Mouse (Mus musculus): ENCODE measurements around the gene Gm1553. TPM values are rescaled to one million over a fixed set of nuclear protein-coding genes. Genes with fewer than 3 reads are reported as not detected.

The Gm1553 gene
- polyA plus RNA-seq (2012; rRNA removed), result not detected in 2 replicates

DNA sequence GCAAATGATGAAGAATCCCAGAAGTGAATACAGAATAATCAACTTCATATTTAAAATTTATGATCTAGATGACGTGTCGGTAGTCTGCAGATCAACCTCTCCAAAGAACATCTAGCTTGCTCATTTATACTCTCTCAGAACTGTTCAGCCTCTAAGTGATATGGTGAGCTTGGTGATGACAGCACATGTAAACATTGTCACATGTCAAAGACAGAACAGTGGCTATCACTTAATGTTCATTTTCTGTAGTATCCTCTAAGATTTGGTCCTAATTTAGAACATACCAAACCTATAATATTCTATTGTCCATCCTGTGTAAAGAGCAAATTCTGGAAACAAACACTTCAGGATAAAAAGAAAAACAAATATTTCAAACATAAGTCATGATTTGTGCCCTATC, at the start of gene Gm1553:
Gene Gm1553 (minus strand): TSS at position 101 of the 400 bp plus-strand sequence.
- TF ChIP-seq CTCF (IDR thresholded peaks at IDR 0.05; ENCODE audit: extremely low read depth, insufficient read depth, low read length) (no peak), POLR2A (IDR thresholded peaks at IDR 0.05; ENCODE audit: extremely low read depth, insufficient read depth, low read length) (no peak)
- H3K27ac ChIP-seq (ENCODE audit: insufficient read depth, low read length), result no peak within 1 kb of the TSS
- no peak within 1 kb of the TSS for H3K4me3 ChIP-seq (ENCODE audit: insufficient read depth, low read length)
- H3K4me1 ChIP-seq (ENCODE audit: control insufficient read depth, insufficient read depth, low read length), result no peaks in the 10 kb centered on the region

Other genes starting within 250 kb of the Gm1553 start
- gene 4932415D10Rik, start 176.0 kb downstream of the Gm1553 start, polyA plus RNA-seq (2012; rRNA removed), result 0.02 TPM in 1 of 2 replicates, not detected in the other
- 5.2 and 7.7 TPM in 2 replicates for gene Gm4924, start 138.4 kb downstream of the Gm1553 start, polyA plus RNA-seq (2012; rRNA removed)
- gene 1190007I07Rik, start 130.6 kb upstream of the Gm1553 start, polyA plus RNA-seq (2012; rRNA removed), result 32.5 and 33.3 TPM in 2 replicates
- 54.7 and 61.6 TPM in 2 replicates for gene Tdg, start 137.2 kb upstream of the Gm1553 start, polyA plus RNA-seq (2012; rRNA removed)
- gene Glt8d2, start 198.0 kb upstream of the Gm1553 start, polyA plus RNA-seq (2012; rRNA removed), result 17.7 and 18.1 TPM in 2 replicates
- gene Hcfc2, start 203.5 kb upstream of the Gm1553 start, polyA plus RNA-seq (2012; rRNA removed), result 33.1 and 33.8 TPM in 2 replicates